Mouse (Mus musculus) myocyte (in vitro differentiated cells): ENCODE measurements around the gene Wnk1.

Source experiments
- CEBPB ChIP-seq: IDR thresholded peaks from 2 replicates; pipeline ENCODE4 v1.6.1; 2011; ENCODE audit warnings: mild to moderate bottlenecking, moderate library complexity; ENCODE audit not compliant: poor library complexity, insufficient read depth, severe bottlenecking
- E2F4 ChIP-seq: IDR thresholded peaks from one replicate; pipeline ENCODE4 v1.6.1; 2011; ENCODE audit warnings: mild to moderate bottlenecking, control low read depth, moderate library complexity; ENCODE audit not compliant: insufficient read depth
- MAX ChIP-seq: IDR thresholded peaks from one replicate; pipeline ENCODE4 v1.6.1; 2011; ENCODE audit warnings: low read depth, mild to moderate bottlenecking, control low read depth
- MYOG ChIP-seq, 3 experiments: IDR thresholded peaks; one replicate each; pipeline ENCODE4 v1.6.1; 2011; ENCODE audit warnings: control low read depth in 2 of 3, low read depth in 2 of 3, mild to moderate bottlenecking in 2 of 3; ENCODE audit not compliant: insufficient read length in 2 of 3, control insufficient read depth in 1 of 3, insufficient read depth in 1 of 3
- POLR2A ChIP-seq: IDR thresholded peaks from one replicate; pipeline ENCODE4 v1.6.1; 2011; ENCODE audit warnings: low read depth, mild to moderate bottlenecking, control low read depth, moderate library complexity; ENCODE audit not compliant: insufficient read length
- REST ChIP-seq: IDR thresholded peaks from one replicate; pipeline ENCODE4 v1.6.1; 2011; ENCODE audit warnings: mild to moderate bottlenecking, control low read depth, moderate library complexity; ENCODE audit not compliant: insufficient read depth, insufficient read length
- TCF12 ChIP-seq: IDR thresholded peaks from one replicate; pipeline ENCODE4 v1.6.1; 2011; ENCODE audit warnings: mild to moderate bottlenecking, control low read depth; ENCODE audit not compliant: poor library complexity, insufficient read depth, severe bottlenecking
- USF1 ChIP-seq: IDR thresholded peaks from one replicate; pipeline ENCODE4 v1.6.1; 2011; ENCODE audit warnings: low read depth, mild to moderate bottlenecking, control low read depth, moderate library complexity

DNA sequence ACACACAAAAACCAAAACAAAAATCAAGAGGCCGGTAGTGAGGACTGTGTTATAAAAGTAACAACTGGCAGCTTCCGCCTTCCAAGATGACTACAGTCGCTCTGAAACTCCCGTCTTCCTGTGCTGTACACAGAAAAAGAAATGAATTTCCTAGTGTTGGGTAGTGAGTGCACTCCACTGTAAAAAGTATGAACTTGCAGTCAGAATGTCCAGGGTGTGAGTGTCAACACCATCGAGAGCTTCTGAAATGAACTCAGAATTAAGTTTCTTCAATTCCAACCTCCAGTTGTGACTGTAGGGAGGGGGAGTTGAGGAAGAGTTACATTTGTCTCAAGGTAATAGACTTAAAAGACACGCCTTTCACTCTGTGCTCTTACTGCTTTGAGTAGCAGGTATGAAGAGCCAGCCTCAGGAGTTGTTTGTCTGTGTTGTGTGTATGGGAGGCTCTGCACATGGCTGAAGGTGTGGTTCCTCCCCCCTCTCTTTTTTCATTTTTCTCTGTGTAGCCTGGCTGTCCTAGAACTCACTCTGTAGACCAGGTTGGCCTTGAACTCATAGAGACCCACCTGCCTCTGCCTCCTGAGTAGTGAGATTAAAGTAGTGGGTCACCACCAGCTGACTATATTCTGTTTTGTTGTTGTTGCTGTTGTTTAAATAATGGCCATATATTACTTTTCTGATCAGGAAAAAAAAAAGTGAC lies 43.9 kb upstream of the Wnk1 start:
- TF ChIP-seq POLR2A (no peak), REST (no peak), MAX (no peak), TCF12 (no peak), CEBPB (no peak), E2F4 (no peak), USF1 (no peak), MYOG (IDR thresholded peaks at IDR 0.05; ENCODE audit: control insufficient read depth in 1 of 3, insufficient read depth in 1 of 3, insufficient read length in 2 of 3, low read depth in 2 of 3) (no peak)
